Mouse (Mus musculus): ENCODE results near the gene Tmem30c.

DNA sequence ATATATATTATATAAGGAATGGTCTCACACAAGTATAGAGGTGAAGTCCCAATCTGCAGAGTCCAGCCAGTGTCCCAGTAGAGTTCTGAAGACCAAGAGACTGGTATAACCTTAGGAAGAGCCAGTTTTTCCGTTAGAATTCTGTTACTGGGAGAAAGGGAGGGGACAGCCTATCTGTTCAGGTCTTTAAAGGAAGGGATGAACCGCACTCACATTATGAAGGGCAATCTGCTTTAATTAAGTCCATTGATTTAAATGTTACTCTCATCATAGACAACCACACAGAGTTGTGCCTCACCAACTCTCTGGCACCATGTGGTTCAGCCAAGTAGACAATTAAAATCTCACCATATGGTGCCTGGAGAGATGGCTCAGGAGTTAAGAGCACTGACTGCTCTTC, at the start of gene Tmem30c:
- TF ChIP-seq CTCF (IDR thresholded peaks at IDR 0.05; ENCODE audit: low read depth, low read length) (no peak), POLR2A (IDR thresholded peaks at IDR 0.05; ENCODE audit: borderline replicate concordance, low read depth, low read length) (no peak)
